Mouse (Mus musculus) heart, adult 2 months (tissue): ENCODE measurements around the gene Natd1.

ENCODE experiments used
- CTCF ChIP-seq: fragments of 200-600 bp; IDR thresholded peaks from 2 replicates; pipeline ENCODE4 v1.8.1; 2022; ENCODE audit warnings: antibody characterized with exemption, mild to moderate bottlenecking, moderate library complexity
- POLR2A ChIP-seq: fragments of 200-500 bp; IDR thresholded peaks from 2 replicates; pipeline ENCODE4 v1.6.1; 2011; ENCODE audit warnings: mild to moderate bottlenecking, low read depth, low read length, control low read depth; ENCODE audit not compliant: insufficient read depth

DNA sequence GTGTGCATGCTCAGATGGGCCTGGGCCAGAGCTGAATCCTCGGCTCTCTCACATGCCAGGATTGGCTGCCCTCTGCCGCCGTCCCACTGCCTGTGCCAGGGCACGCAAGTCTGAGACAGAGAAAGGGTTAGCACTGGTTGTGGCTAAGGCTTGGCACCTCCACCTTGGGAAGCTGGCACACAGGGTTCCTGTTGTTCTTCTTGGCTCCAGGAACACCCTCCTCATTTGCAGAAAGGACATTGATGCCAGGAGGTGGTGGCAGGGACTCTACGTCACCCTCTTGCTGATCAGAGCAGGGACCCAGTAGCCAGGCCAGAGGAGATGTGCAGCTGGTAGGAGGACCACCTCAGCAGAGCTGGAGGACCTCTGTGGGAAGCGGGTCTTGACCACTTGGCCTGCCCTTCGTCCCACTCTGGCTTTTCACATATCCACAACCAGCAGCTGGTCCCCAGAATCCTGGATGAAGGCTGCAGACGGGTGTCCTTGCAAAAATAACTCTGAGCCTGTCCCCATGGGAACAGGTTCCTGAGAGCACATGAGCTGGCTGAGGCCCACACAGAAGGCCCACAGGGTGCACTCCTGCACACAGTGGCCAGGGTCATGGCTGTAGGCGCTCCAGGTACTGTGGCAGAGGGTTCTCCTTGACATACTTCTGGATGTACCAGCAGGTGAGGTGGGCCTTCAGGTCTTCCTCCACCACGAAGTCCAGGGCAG, 9.0 kb downstream of the Natd1 start:
- TF ChIP-seq CTCF = no peak
- TF ChIP-seq POLR2A = no peak
